Mouse (Mus musculus): ENCODE results near the gene Lefty2. TPM values are rescaled to one million over a fixed set of nuclear protein-coding genes. Genes with fewer than 3 reads are reported as not detected.
"Not testable (repeated sequence)": the region's sequence is repeated elsewhere in the genome, so short reads cannot be mapped to it uniquely, and the experiment has no call there.

Gene Lefty2
- total RNA-seq, 2 experiments from 2014 or later, result 0.43 to 1.2 TPM

DNA sequence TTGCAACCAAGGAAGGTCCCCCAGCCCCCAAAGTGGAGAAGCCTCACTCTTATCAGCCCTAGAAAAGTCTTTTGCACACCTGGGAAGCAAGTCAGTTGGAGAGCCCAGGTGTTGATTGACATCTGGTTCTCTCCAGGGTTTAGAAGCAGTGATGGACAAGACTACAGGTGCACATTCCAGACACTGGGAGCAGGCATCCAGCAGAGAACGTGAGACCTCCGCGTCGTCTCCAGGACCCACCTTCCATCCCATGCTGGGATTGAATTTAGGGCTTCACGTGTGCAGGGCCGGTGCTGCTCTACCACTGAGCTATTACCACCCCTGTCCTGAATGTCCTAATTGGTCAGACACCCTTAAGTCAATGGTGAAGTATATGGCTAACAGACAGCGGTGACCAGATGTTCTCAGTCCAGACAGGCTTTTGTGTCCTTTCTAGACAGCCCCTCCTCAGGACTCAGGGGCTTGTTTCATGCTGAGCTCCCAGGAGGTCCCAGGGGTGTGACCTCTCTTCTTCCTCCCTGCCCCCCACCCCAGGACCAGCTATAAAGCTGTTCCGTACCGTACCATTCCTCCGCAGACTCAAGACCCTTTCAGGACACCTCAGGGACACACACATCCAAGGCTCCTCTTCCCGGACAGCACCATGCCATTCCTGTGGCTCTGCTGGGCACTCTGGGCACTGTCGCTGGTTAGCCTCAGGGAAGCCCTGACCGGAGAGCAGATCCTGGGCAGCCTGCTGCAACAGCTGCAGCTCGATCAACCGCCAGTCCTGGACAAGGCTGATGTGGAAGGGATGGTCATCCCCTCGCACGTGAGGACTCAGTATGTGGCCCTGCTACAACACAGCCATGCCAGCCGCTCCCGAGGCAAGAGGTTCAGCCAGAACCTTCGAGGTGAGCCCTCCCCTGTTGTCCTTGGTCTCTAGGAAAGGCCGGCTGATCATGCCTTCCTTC lies 41.8 kb downstream of the Lefty2 start, which contains the start of gene Lefty1:
Gene Lefty1 (plus strand): TSS at position 556 of the 953 bp plus-strand sequence.
- DNase-seq, result no peak

DNA sequence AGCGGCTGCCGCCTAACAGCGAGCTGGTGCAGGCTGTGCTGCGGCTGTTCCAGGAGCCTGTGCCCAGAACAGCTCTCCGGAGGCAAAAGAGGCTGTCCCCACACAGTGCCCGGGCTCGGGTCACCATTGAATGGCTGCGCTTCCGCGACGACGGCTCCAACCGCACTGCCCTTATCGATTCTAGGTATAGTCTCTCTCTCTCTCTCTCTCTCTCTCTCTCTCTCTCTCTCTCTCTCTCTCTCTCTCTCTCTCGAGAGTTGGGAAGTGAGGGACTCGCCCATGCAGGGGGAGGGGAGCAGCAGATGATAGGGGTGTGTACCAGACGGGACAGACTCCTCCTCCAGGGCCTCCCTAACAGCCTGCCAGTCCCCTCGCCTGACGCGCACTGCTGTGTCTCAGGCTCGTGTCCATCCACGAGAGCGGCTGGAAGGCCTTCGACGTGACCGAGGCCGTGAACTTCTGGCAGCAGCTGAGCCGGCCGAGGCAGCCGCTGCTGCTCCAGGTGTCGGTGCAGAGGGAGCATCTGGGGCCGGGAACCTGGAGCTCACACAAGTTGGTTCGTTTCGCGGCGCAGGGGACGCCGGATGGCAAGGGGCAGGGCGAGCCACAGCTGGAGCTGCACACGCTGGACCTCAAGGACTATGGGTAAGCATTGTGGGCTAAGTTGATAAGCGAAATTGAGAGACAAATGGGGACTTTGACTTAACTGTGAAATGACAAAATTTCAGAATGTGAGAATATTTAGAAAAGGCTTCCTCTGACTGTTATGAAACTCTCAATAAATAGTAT lies 43.9 kb downstream of the Lefty2 start:
- peak; percentile 77 to 81 for DNase-seq

DNA sequence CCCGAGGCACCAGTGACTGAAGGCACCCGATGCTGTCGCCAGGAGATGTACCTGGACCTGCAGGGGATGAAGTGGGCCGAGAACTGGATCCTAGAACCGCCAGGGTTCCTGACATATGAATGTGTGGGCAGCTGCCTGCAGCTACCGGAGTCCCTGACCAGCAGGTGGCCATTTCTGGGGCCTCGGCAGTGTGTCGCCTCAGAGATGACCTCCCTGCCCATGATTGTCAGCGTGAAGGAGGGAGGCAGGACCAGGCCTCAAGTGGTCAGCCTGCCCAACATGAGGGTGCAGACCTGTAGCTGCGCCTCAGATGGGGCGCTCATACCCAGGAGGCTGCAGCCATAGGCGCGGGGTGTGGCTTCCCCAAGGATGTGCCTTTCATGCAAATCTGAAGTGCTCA lies 44.7 kb downstream of the Lefty2 start:
- DNase-seq, result not testable (repeated sequence)

GRCm38 (mm10) chr1:180938781-180939180 lies 45.9 kb downstream of the Lefty2 start:
- DNase-seq, result not testable (repeated sequence)

DNA sequence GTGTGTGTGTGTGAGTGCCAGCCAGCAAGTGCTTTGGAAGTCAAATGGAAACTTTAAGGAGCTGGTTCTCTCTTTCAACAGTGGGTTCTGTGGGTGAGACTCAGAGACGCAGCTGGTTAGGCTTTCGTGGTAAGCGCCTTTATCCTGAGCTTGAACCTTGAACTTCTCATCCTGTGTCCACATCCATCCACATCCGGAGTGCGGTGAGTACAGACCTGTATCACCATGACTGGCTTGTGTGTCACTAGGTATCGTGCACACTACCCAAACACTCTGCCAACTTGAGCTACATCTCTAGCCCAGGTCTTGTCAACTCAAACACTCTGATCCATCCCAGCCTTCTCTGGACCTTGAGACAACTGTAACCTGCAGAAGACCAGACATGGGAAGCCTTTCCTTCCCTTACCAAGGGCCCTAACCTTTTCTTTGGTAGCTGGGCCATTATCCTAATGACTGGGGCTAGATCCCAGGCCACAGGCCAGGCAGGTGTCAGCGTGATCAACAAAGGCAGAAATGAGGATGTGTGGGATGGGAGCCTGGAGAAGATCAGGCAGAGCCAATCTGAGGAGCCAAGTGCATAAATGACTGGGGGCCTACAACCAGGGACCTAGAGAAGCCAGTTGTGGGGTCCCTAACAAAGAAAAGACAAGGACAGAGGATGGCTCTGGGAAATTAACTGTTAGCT lies 48.0 kb downstream of the Lefty2 start:
- no peak for DNase-seq

DNA sequence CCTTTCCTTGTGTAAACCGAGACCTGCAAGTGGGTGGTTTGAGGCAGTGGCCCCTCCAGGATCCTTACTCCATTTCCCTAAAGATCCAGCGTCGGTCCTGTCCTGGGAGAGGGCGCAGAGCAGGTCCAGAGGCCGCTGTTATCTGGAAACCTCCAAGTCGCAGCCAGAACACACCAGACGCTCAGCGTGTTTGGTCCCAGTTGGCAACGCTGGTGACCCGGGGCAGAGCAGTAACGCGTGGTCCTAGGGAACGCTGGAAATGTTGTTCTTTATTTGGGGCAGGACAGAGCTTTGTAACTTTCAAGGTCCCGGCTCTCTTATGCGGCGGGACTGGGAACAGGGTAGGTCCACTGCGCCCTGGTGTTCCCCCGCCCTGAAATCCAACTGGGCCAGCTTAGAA lies 48.8 kb downstream of the Lefty2 start:
- DNase-seq, result peak in 1 of 2 experiments; percentile 66

- peak; percentile 83 to 84 for DNase-seq
These were observed 49.5 kb downstream of the Lefty2 start, which contains the start of gene Tmem63a for GRCm38 (mm10) chr1:180942166-180943031. Gene Tmem63a (plus strand): TSS chr1:180942344.

DNA sequence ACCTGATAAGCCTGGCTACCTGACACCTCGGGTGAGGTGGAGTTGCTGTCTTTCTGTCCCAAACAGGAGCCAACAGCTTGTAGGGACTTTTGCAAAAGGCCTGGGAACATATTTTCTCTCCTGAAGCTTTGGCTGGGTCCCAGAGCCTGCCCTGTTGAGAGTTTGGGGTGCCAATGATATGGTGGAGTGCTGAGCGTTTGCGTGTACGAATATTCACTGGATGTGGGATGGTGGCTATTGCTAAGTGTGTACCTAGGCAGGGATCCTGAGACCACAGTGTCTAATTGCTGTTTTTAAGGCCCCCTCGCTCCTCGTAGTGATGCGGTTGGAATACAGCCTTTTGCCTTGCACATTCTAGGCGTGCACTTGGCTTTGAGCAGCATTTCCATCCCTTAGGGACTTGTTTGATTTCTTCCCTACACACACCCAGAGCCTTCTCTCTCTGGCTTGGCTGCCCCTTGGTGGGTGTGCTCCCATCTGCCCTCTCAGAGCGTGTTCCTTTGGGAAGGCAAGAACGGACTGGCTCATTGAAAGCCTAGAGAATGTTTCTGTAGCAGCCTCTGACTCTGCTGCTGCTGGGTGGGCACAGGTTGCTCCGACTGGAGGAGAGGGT lies 50.2 kb downstream of the Lefty2 start:
- DNase-seq, result peak in 1 of 2 experiments; percentile 29

- peak; percentile 65 to 73 for DNase-seq
These were observed 51.0 kb downstream of the Lefty2 start for GRCm38 (mm10) chr1:180943896-180944295.

DNA sequence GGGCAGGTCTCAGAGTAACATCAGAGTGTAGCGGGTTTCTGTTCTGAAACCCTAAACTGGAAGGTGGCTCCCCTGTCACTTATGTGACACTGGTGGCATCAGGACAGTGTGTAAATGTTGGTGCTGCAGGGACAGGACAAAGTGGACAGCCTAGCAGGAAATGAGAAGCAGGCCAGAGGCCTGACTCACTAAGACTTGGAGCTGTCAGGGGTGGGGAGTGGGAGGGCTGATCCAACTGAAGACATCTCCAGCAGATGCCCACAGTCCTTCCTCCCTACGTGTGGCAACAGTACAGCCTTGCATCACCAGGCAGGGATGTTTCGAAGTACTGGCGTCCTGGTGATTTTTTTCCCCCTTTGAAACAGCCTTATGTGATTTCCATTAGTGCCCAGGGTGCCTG lies 51.6 kb downstream of the Lefty2 start:
- peak; percentile 34 to 59 for DNase-seq

- DNase-seq, result peak; percentile 67 to 68
These were observed 52.4 kb downstream of the Lefty2 start for GRCm38 (mm10) chr1:180945001-180945980.

DNA sequence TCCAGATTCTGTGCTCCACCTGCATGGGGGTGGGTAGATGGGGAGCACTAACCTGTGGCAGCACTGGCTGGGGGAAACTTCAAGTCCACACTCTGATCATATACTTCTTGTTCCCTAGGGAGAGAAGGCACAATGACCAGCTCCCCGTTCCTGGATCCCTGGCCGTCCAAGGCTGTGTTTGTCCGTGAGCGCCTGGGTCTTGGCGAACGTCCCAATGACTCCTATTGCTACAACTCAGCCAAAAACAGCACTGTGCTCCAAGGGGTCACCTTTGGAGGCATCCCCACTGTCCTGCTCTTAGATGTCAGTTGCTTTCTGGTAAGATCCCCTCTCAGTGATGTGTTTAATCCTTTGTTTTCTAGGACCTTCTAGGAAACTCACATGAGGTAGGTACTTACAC lies 53.5 kb downstream of the Lefty2 start:
- peak; percentile 84 to 87 for DNase-seq

Other genes starting within 250 kb of the Lefty2 start
- gene Mixl1, start 196.1 kb upstream of the Lefty2 start, total RNA-seq (2021), result not detected
- 10 to 100 TPM; 48.6 to 54.3 TPM for gene Acbd3, start 167.1 kb upstream of the Lefty2 start, total RNA-seq (2021)
- 100 to 1,000 TPM; 680 to 813 TPM for gene H3f3a, start 79.2 kb upstream of the Lefty2 start, total RNA-seq (2021)
- 10 to 100 TPM; 24.6 to 30.5 TPM for gene Sde2, start 42.0 kb upstream of the Lefty2 start, total RNA-seq (2021)
- gene Pycr2, start 11.2 kb downstream of the Lefty2 start, total RNA-seq (2021), result 10 to 100 TPM; 42.9 to 45.6 TPM
- gene Lefty1, start 41.9 kb downstream of the Lefty2 start, total RNA-seq (2021), result 1 to 10 TPM; 3.4 to 9.0 TPM
- gene Tmem63a, start 49.2 kb downstream of the Lefty2 start, total RNA-seq (2021), result 10 to 100 TPM; 52.6 to 80.8 TPM
- gene Ephx1, start 127.8 kb downstream of the Lefty2 start, total RNA-seq (2021), result 100 to 1,000 TPM; 139 to 160 TPM
- not detected for gene 9130409I23Rik, start 158.1 kb downstream of the Lefty2 start, total RNA-seq (2021)

All from adrenal gland, postnatal 36 days (tissue).